Mouse (Mus musculus): ENCODE data around the gene Kdm2b. TPM values are rescaled to one million over a fixed set of nuclear protein-coding genes. Genes with fewer than 3 reads are reported as not detected.
A peak's percentile ranks its signal among the peaks of the same experiment; 100 is the strongest.

Gene Kdm2b
- polyA plus RNA-seq, 1 experiment from 2014 or later, result 67.2 TPM

DNA sequence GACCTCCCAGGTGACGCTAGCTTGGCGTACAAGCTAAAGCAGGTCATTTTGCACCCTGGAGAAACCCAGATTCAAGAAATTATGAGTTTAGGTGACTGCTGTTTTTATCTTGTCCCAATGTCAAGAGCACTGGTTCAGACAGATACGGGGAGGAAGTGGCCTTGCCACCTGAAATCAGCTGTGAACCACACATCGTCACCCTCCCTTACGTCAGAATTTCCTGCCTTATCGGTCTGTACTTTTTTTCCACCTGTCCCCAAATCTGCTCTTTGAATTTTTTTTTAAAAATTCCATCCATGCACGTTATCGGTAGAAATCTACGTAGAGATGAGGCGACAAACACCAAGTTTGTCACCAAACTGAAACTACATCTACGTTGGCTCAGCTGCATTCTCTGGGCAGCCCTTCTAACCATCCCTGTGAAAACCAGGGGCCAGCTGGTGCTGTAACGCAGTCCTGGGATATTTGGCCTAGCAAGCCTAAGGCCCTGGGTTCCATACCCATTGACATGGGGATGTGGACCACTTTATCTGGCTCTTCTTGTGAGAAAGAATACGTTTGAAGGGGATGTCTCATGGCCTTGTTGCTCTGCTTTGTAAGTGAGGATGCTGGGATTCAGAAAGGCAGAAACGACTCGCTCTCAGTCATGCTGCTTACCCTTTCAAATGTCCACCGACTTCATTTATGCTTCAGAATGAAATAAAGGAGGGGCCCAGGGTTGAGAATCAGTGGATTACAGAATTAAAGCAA, 963 bp upstream of the Kdm2b start:
- no peak overlapping the region for H3K27ac ChIP-seq (replicated peaks; ENCODE audit: low read depth, low read length)
- no peaks in the 10 kb centered on the region for H3K9me3 ChIP-seq (ENCODE audit: control insufficient read depth, low read length)
- no peak for DNase-seq (ENCODE audit: low spot score)
- H3K4me1 ChIP-seq (ENCODE audit: control insufficient read depth, insufficient read depth, low read length), result peaks cover 41% of the 10 kb centered on the region
- peak overlapping the region; percentile 69 for H3K4me3 ChIP-seq (ENCODE audit: low read depth, low read length)
- no peaks in the 10 kb centered on the region for H3K27me3 ChIP-seq (ENCODE audit: control insufficient read depth, insufficient read depth, low read length)
- H3K36me3 ChIP-seq (ENCODE audit: control insufficient read depth, insufficient read depth, low read length), result no peaks in the 10 kb centered on the region
- 9% methylated on average over 16 of the region's 16 CpGs for WGBS
- no peak for ATAC-seq (ENCODE audit: insufficient number of reproducible peaks, low FRiP score, low TSS enrichment, low read depth)
- H3K9ac ChIP-seq (ENCODE audit: low read length), result peak overlapping the region; percentile 82; the same call in 1 of the 2 replicates
- H3K4me2 ChIP-seq (ENCODE audit: low read depth, severe bottlenecking), result peak overlapping the region; percentile 96

DNA sequence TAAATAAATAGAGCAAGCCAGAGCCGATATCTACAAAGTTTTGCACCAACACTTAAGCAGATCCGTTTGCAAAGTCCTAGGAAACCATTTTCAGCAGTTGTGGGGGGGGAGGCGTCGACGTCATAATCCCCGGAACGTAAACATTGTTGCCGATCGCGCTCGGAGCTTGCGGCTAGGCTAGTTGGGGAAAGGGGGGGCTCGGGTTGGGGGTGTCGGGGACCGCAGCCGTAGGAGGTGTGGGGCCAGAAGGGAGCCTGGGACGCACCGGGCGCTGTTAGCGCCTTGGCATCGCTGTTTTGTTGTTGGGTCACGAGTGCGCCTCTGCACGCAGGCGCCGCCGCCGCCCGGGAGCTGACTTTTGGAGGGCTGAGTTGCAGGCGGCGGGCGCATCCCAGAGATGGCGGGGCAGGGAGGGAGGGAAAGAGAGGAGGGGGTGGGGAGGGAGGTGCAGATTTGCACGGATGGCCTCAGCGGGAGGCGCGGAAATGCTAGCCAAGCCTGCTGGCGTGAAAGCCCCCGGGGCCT, 560 bp downstream of the Kdm2b start:
- H3K27me3 ChIP-seq (ENCODE audit: control insufficient read depth, insufficient read depth, low read length), result no peaks in the 10 kb centered on the region
- 0% methylated on average over 38 of the region's 39 CpGs for WGBS
- ATAC-seq (ENCODE audit: insufficient number of reproducible peaks, low FRiP score, low TSS enrichment, low read depth) (peak; percentile 72; the same call in 1 of the 2 replicates), DNase-seq (ENCODE audit: low spot score) (peak; percentile 81)
- H3K4me1 ChIP-seq (ENCODE audit: control insufficient read depth, insufficient read depth, low read length), result peaks cover 38% of the 10 kb centered on the region
- H3K9ac ChIP-seq (ENCODE audit: low read length), result peak overlapping the region; percentile 82
- peak overlapping the region; percentile 96 for H3K4me2 ChIP-seq (ENCODE audit: low read depth, severe bottlenecking)
- H3K36me3 ChIP-seq (ENCODE audit: control insufficient read depth, insufficient read depth, low read length), result no peaks in the 10 kb centered on the region
- peak overlapping the region; percentile 69 for H3K4me3 ChIP-seq (ENCODE audit: low read depth, low read length)
- H3K9me3 ChIP-seq (ENCODE audit: control insufficient read depth, low read length), result no peaks in the 10 kb centered on the region
- peak overlapping the region; percentile 90 for H3K27ac ChIP-seq (replicated peaks; ENCODE audit: low read depth, low read length)

DNA sequence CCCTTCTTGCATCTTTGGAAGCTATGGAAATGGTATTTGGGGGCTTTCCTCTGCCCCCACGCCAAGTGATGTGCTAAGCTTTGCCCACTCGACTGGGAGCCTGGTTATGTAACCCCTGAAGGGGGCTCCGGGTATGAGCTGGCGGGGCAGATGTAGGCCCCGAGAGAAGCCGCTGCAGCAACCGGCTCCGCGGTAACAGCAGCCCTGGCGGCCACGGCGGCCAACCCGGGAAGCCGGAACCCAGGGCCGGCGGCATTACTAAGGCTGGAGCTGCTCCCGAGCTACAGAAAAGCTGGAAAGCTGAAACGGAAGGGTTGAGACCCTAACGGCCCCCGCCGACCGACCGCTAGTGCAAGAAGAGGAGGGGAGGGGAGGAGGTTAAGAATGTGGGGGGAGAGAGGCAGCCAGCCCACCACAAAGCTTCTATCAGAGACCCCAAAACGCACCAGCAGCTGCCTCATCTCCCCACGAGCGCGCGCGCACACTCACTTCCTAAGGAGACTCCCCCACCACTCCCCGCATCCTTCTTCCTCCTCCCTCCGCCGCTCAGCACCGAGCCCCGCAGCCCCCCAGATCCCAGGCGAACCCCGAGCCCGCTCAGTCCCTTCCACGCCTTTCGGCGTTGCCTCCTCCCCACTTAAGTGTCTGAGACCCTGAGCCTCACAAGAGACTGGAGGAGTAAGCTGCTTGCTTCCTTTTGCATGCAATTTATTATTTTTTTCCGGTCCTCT, 1.4 kb downstream of the Kdm2b start:
- WGBS, result under 1% methylated on average over 41 of the region's 41 CpGs
- H3K9me3 ChIP-seq (ENCODE audit: control insufficient read depth, low read length), result no peaks in the 10 kb centered on the region
- H3K27ac ChIP-seq (replicated peaks; ENCODE audit: low read depth, low read length), result peak overlapping the region; percentile 73
- peaks cover 37% of the 10 kb centered on the region for H3K4me1 ChIP-seq (ENCODE audit: control insufficient read depth, insufficient read depth, low read length)
- no peaks in the 10 kb centered on the region for H3K36me3 ChIP-seq (ENCODE audit: control insufficient read depth, insufficient read depth, low read length)
- DNase-seq (ENCODE audit: low spot score) (peak; percentile 68), ATAC-seq (ENCODE audit: insufficient number of reproducible peaks, low FRiP score, low TSS enrichment, low read depth) (no peak)
- no peaks in the 10 kb centered on the region for H3K27me3 ChIP-seq (ENCODE audit: control insufficient read depth, insufficient read depth, low read length)
- peak overlapping the region; percentile 69 for H3K4me3 ChIP-seq (ENCODE audit: low read depth, low read length)
- peak overlapping the region; percentile 96 for H3K4me2 ChIP-seq (ENCODE audit: low read depth, severe bottlenecking)
- peak overlapping the region; percentile 79 for H3K9ac ChIP-seq (ENCODE audit: low read length)

DNA sequence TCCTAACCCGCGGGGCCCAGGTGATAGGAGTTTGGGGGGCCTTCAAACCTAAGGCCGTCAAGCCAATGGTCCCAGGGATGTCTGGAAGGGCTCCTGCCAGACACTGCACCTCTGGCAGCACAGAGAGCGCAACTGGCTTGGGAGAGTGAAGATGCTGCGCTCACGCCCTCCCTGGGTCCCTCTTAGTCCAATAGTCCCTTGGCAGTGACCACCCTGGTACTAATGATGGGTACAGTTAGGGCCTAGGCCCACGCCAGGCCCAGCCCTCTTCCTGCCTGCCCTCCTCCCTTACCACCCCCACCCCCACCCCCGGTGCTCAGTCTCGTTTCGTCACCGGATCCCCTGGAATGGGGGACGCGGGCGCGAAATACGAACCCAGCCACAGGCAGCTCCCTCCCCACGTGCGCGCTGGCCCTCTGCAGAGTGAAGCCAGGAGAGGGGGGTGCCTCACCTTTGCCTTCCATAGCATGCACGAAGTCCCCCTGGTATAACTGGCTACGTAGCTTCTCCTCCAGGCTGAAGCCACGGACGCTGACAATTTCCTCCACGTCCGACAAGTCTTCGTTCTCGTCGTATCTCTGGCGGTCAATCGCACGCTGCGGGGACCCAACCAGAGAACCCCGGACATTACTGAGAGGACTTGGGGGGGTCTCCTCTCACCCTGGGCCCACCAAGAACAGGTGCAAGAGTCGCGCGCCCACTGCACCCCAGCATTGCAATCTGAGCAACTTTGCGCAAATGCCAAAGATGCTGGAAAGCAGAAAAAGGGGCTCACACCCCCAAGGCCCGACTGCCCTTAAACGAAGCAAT, 2.2 kb downstream of the Kdm2b start:
- Histone ChIP-seq H3K36me3 (ENCODE audit: control insufficient read depth, insufficient read depth, low read length) (no peaks in the 10 kb centered on the region), H3K4me2 (ENCODE audit: low read depth, severe bottlenecking) (peak overlapping the region; percentile 96), H3K27me3 (ENCODE audit: control insufficient read depth, insufficient read depth, low read length) (no peaks in the 10 kb centered on the region), H3K4me1 (ENCODE audit: control insufficient read depth, insufficient read depth, low read length) (peaks cover 37% of the 10 kb centered on the region), H3K27ac (replicated peaks; ENCODE audit: low read depth, low read length) (peak overlapping the region; percentile 33; the same call in 1 of the 2 replicates), H3K9ac (ENCODE audit: low read length) (peak overlapping the region; percentile 79), H3K9me3 (ENCODE audit: control insufficient read depth, low read length) (no peaks in the 10 kb centered on the region), H3K4me3 (ENCODE audit: low read depth, low read length) (peak overlapping the region; percentile 69)
- DNase-seq (ENCODE audit: low spot score), result peak; percentile 74
- 1% methylated on average over 39 of the region's 39 CpGs for WGBS
- ATAC-seq (ENCODE audit: insufficient number of reproducible peaks, low FRiP score, low TSS enrichment, low read depth), result no peak

DNA sequence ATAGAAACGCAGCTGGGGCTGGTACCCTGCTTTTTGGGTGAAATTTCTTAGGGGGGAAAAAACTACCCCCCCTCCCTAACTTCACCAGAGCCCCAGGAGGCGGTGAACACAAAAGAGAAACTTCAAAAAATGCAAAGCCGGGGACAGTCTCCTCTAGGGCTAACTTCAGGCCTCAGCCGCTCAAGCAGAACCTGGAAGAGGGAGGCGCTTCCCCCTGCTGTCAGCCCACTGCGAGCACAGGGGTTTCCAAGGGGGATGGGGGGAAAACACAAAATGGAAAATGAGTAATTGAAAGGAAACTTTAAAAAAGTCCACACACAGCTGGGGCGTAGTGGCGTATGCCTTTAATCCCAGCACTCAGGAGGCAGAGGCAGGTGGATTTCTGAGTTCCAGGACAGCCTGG, 3.5 kb downstream of the Kdm2b start:
- ATAC-seq (ENCODE audit: insufficient number of reproducible peaks, low FRiP score, low TSS enrichment, low read depth) (no peak), DNase-seq (ENCODE audit: low spot score) (no peak)
- H3K4me1 ChIP-seq (ENCODE audit: control insufficient read depth, insufficient read depth, low read length), result peaks cover 28% of the 10 kb centered on the region
- 0 out of 2 replicates have a peak overlapping the region, but pooled peaks have one; percentile 18 for H3K9ac ChIP-seq (ENCODE audit: low read length)
- H3K4me2 ChIP-seq (ENCODE audit: low read depth, severe bottlenecking), result 0 out of 2 replicates have a peak overlapping the region, but pooled peaks have one; percentile 96
- no peaks in the 10 kb centered on the region for H3K9me3 ChIP-seq (ENCODE audit: control insufficient read depth, low read length)
- no peaks in the 10 kb centered on the region for H3K27me3 ChIP-seq (ENCODE audit: control insufficient read depth, insufficient read depth, low read length)
- 40% methylated on average over 8 of the region's 8 CpGs for WGBS
- H3K4me3 ChIP-seq (ENCODE audit: low read depth, low read length), result no peak overlapping the region
- H3K27ac ChIP-seq (replicated peaks; ENCODE audit: low read depth, low read length), result no peak overlapping the region
- H3K36me3 ChIP-seq (ENCODE audit: control insufficient read depth, insufficient read depth, low read length), result 0 out of 2 replicates have a peak, but pooled peaks cover 3% of the 10 kb centered on the region

DNA sequence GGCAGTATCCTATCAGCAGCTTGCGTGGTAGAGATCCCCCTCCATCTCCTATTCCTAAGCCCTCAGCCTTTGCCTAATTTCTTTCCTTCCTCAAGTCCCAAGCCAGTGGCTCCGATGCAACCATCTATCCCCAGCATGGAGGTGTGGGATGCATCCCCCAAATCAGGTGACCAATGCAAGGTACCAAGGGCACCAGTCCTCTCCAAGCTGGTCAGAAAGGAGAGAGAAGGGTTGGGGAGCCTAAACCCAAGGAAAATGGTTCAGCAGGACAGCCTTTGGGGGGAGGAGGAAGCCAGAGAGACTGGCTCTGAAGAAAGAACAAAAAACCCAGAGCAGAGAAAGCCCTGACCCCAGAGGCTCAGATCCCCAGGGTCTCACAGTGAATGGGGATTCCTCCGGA, 4.3 kb downstream of the Kdm2b start:
- no peaks in the 10 kb centered on the region for H3K27me3 ChIP-seq (ENCODE audit: control insufficient read depth, insufficient read depth, low read length)
- peaks cover 22% of the 10 kb centered on the region for H3K4me1 ChIP-seq (ENCODE audit: control insufficient read depth, insufficient read depth, low read length)
- no peaks in the 10 kb centered on the region for H3K9me3 ChIP-seq (ENCODE audit: control insufficient read depth, low read length)
- H3K4me2 ChIP-seq (ENCODE audit: low read depth, severe bottlenecking), result no peak overlapping the region
- no peak overlapping the region for H3K9ac ChIP-seq (ENCODE audit: low read length)
- DNase-seq (ENCODE audit: low spot score) (no peak), ATAC-seq (ENCODE audit: insufficient number of reproducible peaks, low FRiP score, low TSS enrichment, low read depth) (no peak)
- WGBS, result 68% methylated on average over 3 of the region's 3 CpGs
- H3K36me3 ChIP-seq (ENCODE audit: control insufficient read depth, insufficient read depth, low read length), result 0 out of 2 replicates have a peak, but pooled peaks cover 3% of the 10 kb centered on the region
- no peak overlapping the region for H3K4me3 ChIP-seq (ENCODE audit: low read depth, low read length)
- H3K27ac ChIP-seq (replicated peaks; ENCODE audit: low read depth, low read length), result no peak overlapping the region

DNA sequence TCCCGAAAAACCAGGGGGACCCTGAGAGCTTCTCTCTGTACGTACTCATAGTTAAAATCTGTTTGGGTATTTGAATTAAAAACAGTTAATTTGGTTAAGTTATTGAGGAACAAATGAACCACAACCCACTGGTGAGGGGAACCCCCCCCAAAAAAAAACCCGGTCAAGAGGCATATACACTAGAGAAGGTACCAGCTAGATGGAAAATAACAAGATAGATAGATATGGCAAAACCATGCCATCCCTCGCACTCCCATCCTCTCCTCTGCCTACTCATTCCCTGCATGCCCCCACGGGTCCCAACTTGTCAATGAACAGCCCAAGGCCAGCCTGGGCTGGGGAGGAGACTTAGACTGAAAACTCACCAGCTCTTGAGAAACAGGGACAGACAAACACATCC, 5.1 kb downstream of the Kdm2b start:
- Histone ChIP-seq H3K4me3 (ENCODE audit: low read depth, low read length) (no peak overlapping the region), H3K4me2 (ENCODE audit: low read depth, severe bottlenecking) (no peak overlapping the region), H3K9ac (ENCODE audit: low read length) (no peak overlapping the region), H3K27me3 (ENCODE audit: control insufficient read depth, insufficient read depth, low read length) (no peaks in the 10 kb centered on the region), H3K4me1 (ENCODE audit: control insufficient read depth, insufficient read depth, low read length) (peaks cover 16% of the 10 kb centered on the region), H3K9me3 (ENCODE audit: control insufficient read depth, low read length) (no peaks in the 10 kb centered on the region), H3K36me3 (ENCODE audit: control insufficient read depth, insufficient read depth, low read length) (0 out of 2 replicates have a peak, but pooled peaks cover 3% of the 10 kb centered on the region), H3K27ac (replicated peaks; ENCODE audit: low read depth, low read length) (no peak overlapping the region)
- DNase-seq (ENCODE audit: low spot score) (no peak), ATAC-seq (ENCODE audit: insufficient number of reproducible peaks, low FRiP score, low TSS enrichment, low read depth) (no peak)
- WGBS, result 86% methylated on average over 5 of the region's 5 CpGs

DNA sequence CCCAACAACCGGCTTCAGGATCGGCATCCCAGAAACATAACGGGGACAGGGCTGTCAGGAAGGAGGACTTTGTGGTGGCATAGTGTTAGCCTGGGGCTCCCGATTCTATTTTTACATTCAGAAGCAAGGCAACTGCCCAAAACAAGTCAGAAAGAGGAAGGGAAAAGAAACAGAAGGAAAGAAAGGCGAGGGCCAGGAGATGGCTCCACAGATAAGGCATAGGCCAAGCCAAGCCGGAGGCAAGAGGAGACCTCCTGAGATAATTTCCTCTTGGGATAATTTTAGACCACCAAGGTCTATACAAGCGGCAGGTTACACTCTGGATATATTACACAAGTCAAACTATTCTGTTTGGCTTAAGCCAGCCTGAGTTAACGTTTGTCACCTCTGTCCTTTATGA, 10.7 kb downstream of the Kdm2b start:
- DNase-seq (ENCODE audit: low spot score) (no peak), ATAC-seq (ENCODE audit: insufficient number of reproducible peaks, low FRiP score, low TSS enrichment, low read depth) (no peak)
- H3K27me3 ChIP-seq (ENCODE audit: control insufficient read depth, insufficient read depth, low read length), result no peaks in the 10 kb centered on the region
- H3K9ac ChIP-seq (ENCODE audit: low read length), result no peak overlapping the region
- 89% methylated on average over 8 of the region's 8 CpGs for WGBS
- H3K4me1 ChIP-seq (ENCODE audit: control insufficient read depth, insufficient read depth, low read length), result no peaks in the 10 kb centered on the region
- H3K4me2 ChIP-seq (ENCODE audit: low read depth, severe bottlenecking), result no peak overlapping the region
- 0 out of 2 replicates have a peak, but pooled peaks cover 3% of the 10 kb centered on the region for H3K36me3 ChIP-seq (ENCODE audit: control insufficient read depth, insufficient read depth, low read length)
- no peak overlapping the region for H3K27ac ChIP-seq (replicated peaks; ENCODE audit: low read depth, low read length)
- no peak overlapping the region for H3K4me3 ChIP-seq (ENCODE audit: low read depth, low read length)
- no peaks in the 10 kb centered on the region for H3K9me3 ChIP-seq (ENCODE audit: control insufficient read depth, low read length)

Measured in limb, embryonic 11.5 days (tissue).